Mouse (Mus musculus): Measurements from ENCODE around the gene Tmem120a. TPM values are rescaled to one million over a fixed set of nuclear protein-coding genes. Genes with fewer than 3 reads are reported as not detected.
A peak's percentile ranks its signal among the peaks of the same experiment; 100 is the strongest.

Tmem120a gene
- total RNA-seq, 1 experiment from 2014 or later, result 19.1 TPM

- ATAC-seq (replicated peaks; ENCODE audit: insufficient number of reproducible peaks, low FRiP score, low TSS enrichment, poor library complexity, severe bottlenecking), result peak; percentile 90
Observed at GRCm38 (mm10) chr5:135713441-135714218, 30.6 kb downstream of the Tmem120a start.

- no peak for ATAC-seq (replicated peaks; ENCODE audit: insufficient number of reproducible peaks, low FRiP score, low TSS enrichment, poor library complexity, severe bottlenecking)
Observed at GRCm38 (mm10) chr5:135712803-135713202, 31.4 kb downstream of the Tmem120a start.

GRCm38 (mm10) chr5:135711582-135712355, 32.5 kb downstream of the Tmem120a start:
- no peak for ATAC-seq (replicated peaks; ENCODE audit: insufficient number of reproducible peaks, low FRiP score, low TSS enrichment, poor library complexity, severe bottlenecking)

- ATAC-seq (replicated peaks; ENCODE audit: insufficient number of reproducible peaks, low FRiP score, low TSS enrichment, poor library complexity, severe bottlenecking), result peak; percentile 89
Observed at GRCm38 (mm10) chr5:135710599-135711214, 33.5 kb downstream of the Tmem120a start.

- ATAC-seq (replicated peaks; ENCODE audit: insufficient number of reproducible peaks, low FRiP score, low TSS enrichment, poor library complexity, severe bottlenecking), result no peak
Observed at GRCm38 (mm10) chr5:135709716-135710115, 34.5 kb downstream of the Tmem120a start.

GRCm38 (mm10) chr5:135707855-135708254, 36.4 kb downstream of the Tmem120a start:
- peak; percentile 69 for ATAC-seq (replicated peaks; ENCODE audit: insufficient number of reproducible peaks, low FRiP score, low TSS enrichment, poor library complexity, severe bottlenecking)

- no peak for ATAC-seq (replicated peaks; ENCODE audit: insufficient number of reproducible peaks, low FRiP score, low TSS enrichment, poor library complexity, severe bottlenecking)
Observed at GRCm38 (mm10) chr5:135707039-135707438, 37.2 kb downstream of the Tmem120a start.

GRCm38 (mm10) chr5:135705383-135705782, 38.9 kb downstream of the Tmem120a start:
- ATAC-seq (replicated peaks; ENCODE audit: insufficient number of reproducible peaks, low FRiP score, low TSS enrichment, poor library complexity, severe bottlenecking), result no peak

- ATAC-seq (replicated peaks; ENCODE audit: insufficient number of reproducible peaks, low FRiP score, low TSS enrichment, poor library complexity, severe bottlenecking), result no peak
Observed at GRCm38 (mm10) chr5:135703431-135703830, 40.8 kb downstream of the Tmem120a start.

GRCm38 (mm10) chr5:135702682-135703192, 41.5 kb downstream of the Tmem120a start:
- ATAC-seq (replicated peaks; ENCODE audit: insufficient number of reproducible peaks, low FRiP score, low TSS enrichment, poor library complexity, severe bottlenecking), result peak; percentile 90

GRCm38 (mm10) chr5:135702190-135702589, 42.1 kb downstream of the Tmem120a start:
- ATAC-seq (replicated peaks; ENCODE audit: insufficient number of reproducible peaks, low FRiP score, low TSS enrichment, poor library complexity, severe bottlenecking), result no peak

GRCm38 (mm10) chr5:135701601-135702000, 42.6 kb downstream of the Tmem120a start:
- no peak for ATAC-seq (replicated peaks; ENCODE audit: insufficient number of reproducible peaks, low FRiP score, low TSS enrichment, poor library complexity, severe bottlenecking)

- ATAC-seq (replicated peaks; ENCODE audit: insufficient number of reproducible peaks, low FRiP score, low TSS enrichment, poor library complexity, severe bottlenecking), result no peak
Observed at GRCm38 (mm10) chr5:135697711-135698111, 46.5 kb downstream of the Tmem120a start.

- ATAC-seq (replicated peaks; ENCODE audit: insufficient number of reproducible peaks, low FRiP score, low TSS enrichment, poor library complexity, severe bottlenecking), result no peak
Observed at GRCm38 (mm10) chr5:135695277-135695721, 48.9 kb downstream of the Tmem120a start.

GRCm38 (mm10) chr5:135693281-135693853, 50.9 kb downstream of the Tmem120a start:
- no peak for ATAC-seq (replicated peaks; ENCODE audit: insufficient number of reproducible peaks, low FRiP score, low TSS enrichment, poor library complexity, severe bottlenecking)

GRCm38 (mm10) chr5:135691266-135691665, 53.0 kb downstream of the Tmem120a start:
- ATAC-seq (replicated peaks; ENCODE audit: insufficient number of reproducible peaks, low FRiP score, low TSS enrichment, poor library complexity, severe bottlenecking), result no peak

- ATAC-seq (replicated peaks; ENCODE audit: insufficient number of reproducible peaks, low FRiP score, low TSS enrichment, poor library complexity, severe bottlenecking), result no peak
Observed at GRCm38 (mm10) chr5:135690401-135690800, 53.8 kb downstream of the Tmem120a start.

Measured in monocyte, adult 5-6 weeks (primary cell).